Mouse (Mus musculus) gastrocnemius, adult 2 months (tissue): ENCODE results near the gene Rhot2. TPM values are rescaled to one million over a fixed set of nuclear protein-coding genes. Genes with fewer than 3 reads are reported as not detected.
"Not testable (repeated sequence)": the region's sequence is repeated elsewhere in the genome, so short reads cannot be mapped to it uniquely, and the experiment has no call there.

ENCODE experiments used
- DNase-seq: peaks from one replicate; pipeline ENCODE4 v3.0.0; 2022
- H3K27ac ChIP-seq: fragments of 200-600 bp; 2 replicates; pipeline ENCODE4 v1.8.1; 2022; ENCODE audit warnings: mild to moderate bottlenecking
- H3K4me3 ChIP-seq: fragments of 200-600 bp; 2 replicates; pipeline ENCODE4 v1.8.1; 2022; ENCODE audit warnings: mild to moderate bottlenecking, moderate library complexity
- CTCF ChIP-seq: fragments of 200-600 bp; IDR thresholded peaks from 2 replicates; pipeline ENCODE4 v1.8.1; 2022; ENCODE audit warnings: antibody characterized with exemption, mild to moderate bottlenecking, moderate library complexity
- intact Hi-C: fragments of 180-260 bp; cut with DNase I; formaldehyde crosslinking; loops from one replicate; pipeline ENCODE4 v1.15.1; 2025
- total RNA-seq, 2 experiments: library from RNA; stranded (reverse); gene quantifications; 2 replicates each; pipeline ENCODE4 v1.2.3; 2021

The Rhot2 gene
- total RNA-seq, 2 experiments from 2014 or later, result 58.1 to 89.3 TPM

- intact Hi-C loops, result no loop called here
- no peak for DNase-seq
- TF ChIP-seq CTCF, result no peak
- H3K4me3 ChIP-seq, result no peak overlapping the region
- H3K27ac ChIP-seq, result no peak overlapping the region
These were observed 28.0 kb upstream of the Rhot2 start for GRCm38 (mm10) chr17:25872676-25873075.

GRCm38 (mm10) chr17:25871566-25871965, 26.9 kb upstream of the Rhot2 start:
- H3K4me3 ChIP-seq, DNase-seq, intact Hi-C loops, H3K27ac ChIP-seq: not testable (repeated sequence)

GRCm38 (mm10) chr17:25869954-25870353, 25.3 kb upstream of the Rhot2 start:
- DNase-seq, result no peak
- intact Hi-C loops, result loop anchor here (5.0 kb wide), 1 partner anchor 38 kb away; the partner anchor contains the start of gene Stub1
- H3K4me3 ChIP-seq, result no peak overlapping the region
- TF ChIP-seq CTCF, result no peak
- peak overlapping the region; percentile 99; the same call in 1 of the 2 replicates for H3K27ac ChIP-seq

GRCm38 (mm10) chr17:25869498-25869897, 24.8 kb upstream of the Rhot2 start:
- no peak for DNase-seq
- intact Hi-C loops, result loop anchor here (5.0 kb wide), 1 partner anchor 37 kb away; the partner anchor contains the start of gene Stub1
- Histone ChIP-seq H3K4me3 (no peak overlapping the region), H3K27ac (peak overlapping the region; percentile 99)
- no peak for TF ChIP-seq CTCF

- peak within 1 kb of the TSS; percentile 85 for H3K4me3 ChIP-seq
- DNase-seq, result peak; percentile 92
- TF ChIP-seq CTCF, result 0 out of 2 replicates have a peak, but pooled peaks have one; percentile 11
- intact Hi-C loops, result loop anchor here (5.0 kb wide), 1 partner anchor 36 kb away; the partner anchor contains the start of gene Stub1
- H3K27ac ChIP-seq, result peak within 1 kb of the TSS; percentile 99
These were observed 24.0 kb upstream of the Rhot2 start, which contains the start of gene Mcrip2 for GRCm38 (mm10) chr17:25868601-25869191. TSS of gene Mcrip2 (minus strand) at chr17:25868764.

- intact Hi-C loops, result loop anchor here (5.0 kb wide), 1 partner anchor 36 kb away; the partner anchor contains the start of gene Stub1
- peak overlapping the region; percentile 85 for H3K4me3 ChIP-seq
- peak; percentile 84 for DNase-seq
- peak overlapping the region; percentile 99 for H3K27ac ChIP-seq
- no peak for TF ChIP-seq CTCF
These were observed 23.4 kb upstream of the Rhot2 start for GRCm38 (mm10) chr17:25867836-25868600.

GRCm38 (mm10) chr17:25867509-25867835, 22.8 kb upstream of the Rhot2 start:
- peak overlapping the region; percentile 99 for H3K27ac ChIP-seq
- DNase-seq, result no peak
- peak overlapping the region; percentile 85 for H3K4me3 ChIP-seq
- TF ChIP-seq CTCF, result no peak
- intact Hi-C loops, result loop anchor here (5.0 kb wide), 1 partner anchor 35 kb away; the partner anchor contains the start of gene Stub1

- no peak for DNase-seq
- TF ChIP-seq CTCF, result no peak
- Histone ChIP-seq H3K27ac (peak overlapping the region; percentile 99), H3K4me3 (peak overlapping the region; percentile 85)
- intact Hi-C loops, result loop anchor here (5.0 kb wide), 1 partner anchor 34 kb away; the partner anchor contains the start of gene Stub1
These were observed 21.5 kb upstream of the Rhot2 start for GRCm38 (mm10) chr17:25866172-25866571.

- TF ChIP-seq CTCF, result no peak
- intact Hi-C loops, result loop anchor here (5.0 kb wide), 1 partner anchor 33 kb away; the partner anchor contains the start of gene Stub1
- DNase-seq, result no peak
- H3K4me3 ChIP-seq, result peak overlapping the region; percentile 21
- H3K27ac ChIP-seq, result peak overlapping the region; percentile 99; the same call in 1 of the 2 replicates
These were observed 20.6 kb upstream of the Rhot2 start for GRCm38 (mm10) chr17:25865288-25865687.

- peak; percentile 24 for DNase-seq
- TF ChIP-seq CTCF, result no peak
- intact Hi-C loops, result no loop called here
These were observed 19.7 kb upstream of the Rhot2 start for GRCm38 (mm10) chr17:25864311-25864710.

GRCm38 (mm10) chr17:25863681-25864080, 19.0 kb upstream of the Rhot2 start:
- Histone ChIP-seq H3K4me3 (no peak overlapping the region), H3K27ac (no peak overlapping the region)
- DNase-seq, result peak; percentile 26
- intact Hi-C loops, result no loop called here
- TF ChIP-seq CTCF, result no peak

More at GRCm38 (mm10) chr17:25864311-25864710, 19.7 kb upstream of the Rhot2 start:
- H3K4me3 ChIP-seq, result no peak overlapping the region
- H3K27ac ChIP-seq, result no peak overlapping the region

GRCm38 (mm10) chr17:25861704-25862612, 17.3 kb upstream of the Rhot2 start:
- intact Hi-C loops, result loop anchor here (2.0 kb wide), 1 partner anchor 17 kb away; the partner anchor contains the start of gene Rhot2
- Histone ChIP-seq H3K4me3 (peak overlapping the region; percentile 93), H3K27ac (peak overlapping the region; percentile 94)
- no peak for TF ChIP-seq CTCF
- DNase-seq, result no peak
